Mouse (Mus musculus): Measurements from ENCODE around the gene Ptprn. TPM values are rescaled to one million over a fixed set of nuclear protein-coding genes. Genes with fewer than 3 reads are reported as not detected.

The Ptprn gene
- polyA plus RNA-seq, 1 experiment from 2014 or later, result 0.54 TPM

GRCm38 (mm10) chr1:75229158-75229557 lies 35.1 kb downstream of the Ptprn start:
- ATAC-seq (ENCODE audit: low FRiP score, low TSS enrichment), result no peak
- H3K4me3 ChIP-seq (ENCODE audit: low read length), result no peak overlapping the region
- no peak overlapping the region for H3K9ac ChIP-seq (replicated peaks; ENCODE audit: low read length)
- whole genome bisulfite sequencing, result 74% methylated on average over 4 of the region's 4 CpGs
- H3K36me3 ChIP-seq (ENCODE audit: insufficient read depth, low read length), result no peaks in the 10 kb centered on the region
- H3K9me3 ChIP-seq (ENCODE audit: low read length), result no peaks in the 10 kb centered on the region
- H3K4me2 ChIP-seq (replicated peaks; ENCODE audit: low read depth, low read length), result no peak overlapping the region
- H3K27me3 ChIP-seq (ENCODE audit: insufficient read depth, low read length), result no peaks in the 10 kb centered on the region
- no peaks in the 10 kb centered on the region for H3K4me1 ChIP-seq (ENCODE audit: insufficient read depth, low read length)
- H3K27ac ChIP-seq (ENCODE audit: low read length), result no peak overlapping the region

GRCm38 (mm10) chr1:75227653-75228052 lies 36.6 kb downstream of the Ptprn start:
- H3K4me2 ChIP-seq (replicated peaks; ENCODE audit: low read depth, low read length), result no peak overlapping the region
- ATAC-seq (ENCODE audit: low FRiP score, low TSS enrichment), result no peak
- H3K4me3 ChIP-seq (ENCODE audit: low read length), result no peak overlapping the region
- H3K27me3 ChIP-seq (ENCODE audit: insufficient read depth, low read length), result no peaks in the 10 kb centered on the region
- H3K9me3 ChIP-seq (ENCODE audit: low read length), result no peaks in the 10 kb centered on the region
- 85% methylated on average over 1 of the region's 1 CpGs for WGBS
- no peak overlapping the region for H3K9ac ChIP-seq (replicated peaks; ENCODE audit: low read length)
- no peaks in the 10 kb centered on the region for H3K36me3 ChIP-seq (ENCODE audit: insufficient read depth, low read length)
- no peak overlapping the region for H3K27ac ChIP-seq (ENCODE audit: low read length)
- H3K4me1 ChIP-seq (ENCODE audit: insufficient read depth, low read length), result no peaks in the 10 kb centered on the region

GRCm38 (mm10) chr1:75226138-75226537 lies 38.2 kb downstream of the Ptprn start:
- H3K9me3 ChIP-seq (ENCODE audit: low read length), result no peaks in the 10 kb centered on the region
- H3K36me3 ChIP-seq (ENCODE audit: insufficient read depth, low read length), result no peaks in the 10 kb centered on the region
- no peak overlapping the region for H3K4me2 ChIP-seq (replicated peaks; ENCODE audit: low read depth, low read length)
- H3K27ac ChIP-seq (ENCODE audit: low read length), result no peak overlapping the region
- peaks cover 4% of the 10 kb centered on the region for H3K27me3 ChIP-seq (ENCODE audit: insufficient read depth, low read length)
- H3K4me3 ChIP-seq (ENCODE audit: low read length), result no peak overlapping the region
- no peaks in the 10 kb centered on the region for H3K4me1 ChIP-seq (ENCODE audit: insufficient read depth, low read length)
- ATAC-seq (ENCODE audit: low FRiP score, low TSS enrichment), result no peak
- 46% methylated on average over 2 of the region's 2 CpGs for WGBS
- no peak overlapping the region for H3K9ac ChIP-seq (replicated peaks; ENCODE audit: low read length)

GRCm38 (mm10) chr1:75225473-75225872 lies 38.8 kb downstream of the Ptprn start:
- H3K4me1 ChIP-seq (ENCODE audit: insufficient read depth, low read length), result no peaks in the 10 kb centered on the region
- no peak overlapping the region for H3K9ac ChIP-seq (replicated peaks; ENCODE audit: low read length)
- H3K27ac ChIP-seq (ENCODE audit: low read length), result no peak overlapping the region
- WGBS, result 80% methylated on average over 3 of the region's 3 CpGs
- no peaks in the 10 kb centered on the region for H3K9me3 ChIP-seq (ENCODE audit: low read length)
- no peak overlapping the region for H3K4me2 ChIP-seq (replicated peaks; ENCODE audit: low read depth, low read length)
- ATAC-seq (ENCODE audit: low FRiP score, low TSS enrichment), result no peak
- H3K27me3 ChIP-seq (ENCODE audit: insufficient read depth, low read length), result peaks cover 11% of the 10 kb centered on the region
- no peaks in the 10 kb centered on the region for H3K36me3 ChIP-seq (ENCODE audit: insufficient read depth, low read length)
- no peak overlapping the region for H3K4me3 ChIP-seq (ENCODE audit: low read length)

GRCm38 (mm10) chr1:75223532-75223931 lies 40.8 kb downstream of the Ptprn start:
- Histone ChIP-seq H3K27me3 (ENCODE audit: insufficient read depth, low read length) (peaks cover 22% of the 10 kb centered on the region), H3K4me3 (ENCODE audit: low read length) (no peak overlapping the region), H3K4me2 (replicated peaks; ENCODE audit: low read depth, low read length) (no peak overlapping the region), H3K9ac (replicated peaks; ENCODE audit: low read length) (no peak overlapping the region), H3K9me3 (ENCODE audit: low read length) (no peaks in the 10 kb centered on the region), H3K27ac (ENCODE audit: low read length) (no peak overlapping the region), H3K36me3 (ENCODE audit: insufficient read depth, low read length) (no peaks in the 10 kb centered on the region), H3K4me1 (ENCODE audit: insufficient read depth, low read length) (peaks cover 7% of the 10 kb centered on the region; the same call in 1 of the 2 replicates)
- 59% methylated on average over 6 of the region's 6 CpGs for WGBS
- ATAC-seq (ENCODE audit: low FRiP score, low TSS enrichment), result no peak

GRCm38 (mm10) chr1:75222926-75223325 lies 41.4 kb downstream of the Ptprn start:
- WGBS, result 75% methylated on average over 6 of the region's 6 CpGs
- no peaks in the 10 kb centered on the region for H3K9me3 ChIP-seq (ENCODE audit: low read length)
- H3K27me3 ChIP-seq (ENCODE audit: insufficient read depth, low read length), result peaks cover 28% of the 10 kb centered on the region
- no peak overlapping the region for H3K9ac ChIP-seq (replicated peaks; ENCODE audit: low read length)
- no peak overlapping the region for H3K27ac ChIP-seq (ENCODE audit: low read length)
- ATAC-seq (ENCODE audit: low FRiP score, low TSS enrichment), result no peak
- H3K4me2 ChIP-seq (replicated peaks; ENCODE audit: low read depth, low read length), result no peak overlapping the region
- no peaks in the 10 kb centered on the region for H3K36me3 ChIP-seq (ENCODE audit: insufficient read depth, low read length)
- no peak overlapping the region for H3K4me3 ChIP-seq (ENCODE audit: low read length)
- peaks cover 11% of the 10 kb centered on the region; the same call in 1 of the 2 replicates for H3K4me1 ChIP-seq (ENCODE audit: insufficient read depth, low read length)

GRCm38 (mm10) chr1:75221538-75221937 lies 42.8 kb downstream of the Ptprn start:
- 78% methylated on average over 3 of the region's 3 CpGs for WGBS

GRCm38 (mm10) chr1:75219531-75219930 lies 44.8 kb downstream of the Ptprn start, which contains the start of gene Tuba4a:
TSS of gene Tuba4a (minus strand) at chr1:75219865.
- H3K36me3 ChIP-seq (ENCODE audit: insufficient read depth, low read length), result peaks cover 10% of the 10 kb centered on the region; the same call in 1 of the 2 replicates
- peak within 1 kb of the TSS; percentile 99 for H3K4me2 ChIP-seq (replicated peaks; ENCODE audit: low read depth, low read length)
- peak within 1 kb of the TSS; percentile 68 for H3K9ac ChIP-seq (replicated peaks; ENCODE audit: low read length)
- peak within 1 kb of the TSS; percentile 54 for H3K4me3 ChIP-seq (ENCODE audit: low read length)
- H3K27me3 ChIP-seq (ENCODE audit: insufficient read depth, low read length), result peaks cover 33% of the 10 kb centered on the region
- no peak within 1 kb of the TSS; the same call in 1 of the 2 replicates for H3K27ac ChIP-seq (ENCODE audit: low read length)
- H3K9me3 ChIP-seq (ENCODE audit: low read length), result no peaks in the 10 kb centered on the region
- peak; percentile 67 for ATAC-seq (ENCODE audit: low FRiP score, low TSS enrichment)
- peaks cover 14% of the 10 kb centered on the region for H3K4me1 ChIP-seq (ENCODE audit: insufficient read depth, low read length)
- under 1% methylated on average over 34 of the region's 34 CpGs for WGBS

More at GRCm38 (mm10) chr1:75221538-75221937, 42.8 kb downstream of the Ptprn start:
- no peaks in the 10 kb centered on the region for H3K9me3 ChIP-seq (ENCODE audit: low read length)
- no peak overlapping the region for H3K9ac ChIP-seq (replicated peaks; ENCODE audit: low read length)
- ATAC-seq (ENCODE audit: low FRiP score, low TSS enrichment), result no peak
- peaks cover 11% of the 10 kb centered on the region; the same call in 1 of the 2 replicates for H3K4me1 ChIP-seq (ENCODE audit: insufficient read depth, low read length)
- H3K27me3 ChIP-seq (ENCODE audit: insufficient read depth, low read length), result peaks cover 33% of the 10 kb centered on the region
- H3K36me3 ChIP-seq (ENCODE audit: insufficient read depth, low read length), result no peaks in the 10 kb centered on the region
- no peak overlapping the region for H3K4me2 ChIP-seq (replicated peaks; ENCODE audit: low read depth, low read length)
- no peak overlapping the region for H3K4me3 ChIP-seq (ENCODE audit: low read length)
- no peak overlapping the region for H3K27ac ChIP-seq (ENCODE audit: low read length)

GRCm38 (mm10) chr1:75219078-75219477 lies 45.2 kb downstream of the Ptprn start:
- peak; percentile 85 for ATAC-seq (ENCODE audit: low FRiP score, low TSS enrichment)
- Histone ChIP-seq H3K27me3 (ENCODE audit: insufficient read depth, low read length) (peaks cover 33% of the 10 kb centered on the region), H3K9ac (replicated peaks; ENCODE audit: low read length) (peak overlapping the region; percentile 68), H3K4me1 (ENCODE audit: insufficient read depth, low read length) (peaks cover 16% of the 10 kb centered on the region), H3K27ac (ENCODE audit: low read length) (no peak overlapping the region), H3K9me3 (ENCODE audit: low read length) (no peaks in the 10 kb centered on the region), H3K4me2 (replicated peaks; ENCODE audit: low read depth, low read length) (peak overlapping the region; percentile 99), H3K36me3 (ENCODE audit: insufficient read depth, low read length) (peaks cover 13% of the 10 kb centered on the region), H3K4me3 (ENCODE audit: low read length) (peak overlapping the region; percentile 54)
- under 1% methylated on average over 24 of the region's 24 CpGs for WGBS

GRCm38 (mm10) chr1:75218227-75219001 lies 45.9 kb downstream of the Ptprn start:
- ATAC-seq (ENCODE audit: low FRiP score, low TSS enrichment), result peak; percentile 10; the same call in 1 of the 2 replicates
- peaks cover 33% of the 10 kb centered on the region for H3K27me3 ChIP-seq (ENCODE audit: insufficient read depth, low read length)
- H3K36me3 ChIP-seq (ENCODE audit: insufficient read depth, low read length), result peaks cover 20% of the 10 kb centered on the region
- no peaks in the 10 kb centered on the region for H3K9me3 ChIP-seq (ENCODE audit: low read length)
- H3K4me1 ChIP-seq (ENCODE audit: insufficient read depth, low read length), result peaks cover 23% of the 10 kb centered on the region
- peak overlapping the region; percentile 68 for H3K9ac ChIP-seq (replicated peaks; ENCODE audit: low read length)
- H3K27ac ChIP-seq (ENCODE audit: low read length), result no peak overlapping the region; the same call in 1 of the 2 replicates
- WGBS, result 2% methylated on average over 38 of the region's 38 CpGs
- peak overlapping the region; percentile 54 for H3K4me3 ChIP-seq (ENCODE audit: low read length)
- peak overlapping the region; percentile 99 for H3K4me2 ChIP-seq (replicated peaks; ENCODE audit: low read depth, low read length)
